Mouse (Mus musculus) lung, adult 18-20 months (tissue): ENCODE measurements around the gene Ripor2.

Experiments
- DNase-seq, 2 experiments: peaks; one replicate each; pipeline ENCODE4 v3.0.0; 2022; ENCODE audit warnings: mixed read lengths in 2 of 2

Gene Ripor2

GRCm38 (mm10) chr13:24649099-24649498 is 67.1 kb downstream of the Ripor2 start:
- DNase-seq, result no peak

GRCm38 (mm10) chr13:24651018-24651417 is 69.0 kb downstream of the Ripor2 start:
- DNase-seq, result no peak

GRCm38 (mm10) chr13:24654919-24655635 is 73.1 kb downstream of the Ripor2 start:
- DNase-seq, result no peak

GRCm38 (mm10) chr13:24656719-24657497 is 74.9 kb downstream of the Ripor2 start:
- no peak for DNase-seq

GRCm38 (mm10) chr13:24666763-24667162 is 84.8 kb downstream of the Ripor2 start:
- DNase-seq, result no peak

GRCm38 (mm10) chr13:24668556-24668955 is 86.6 kb downstream of the Ripor2 start:
- DNase-seq, result no peak

- no peak for DNase-seq
Observed at GRCm38 (mm10) chr13:24670676-24671075, 88.7 kb downstream of the Ripor2 start.

- no peak for DNase-seq
Observed at GRCm38 (mm10) chr13:24679027-24679680, 97.2 kb downstream of the Ripor2 start.

GRCm38 (mm10) chr13:24680951-24681350 is 99.0 kb downstream of the Ripor2 start:
- DNase-seq, result no peak

GRCm38 (mm10) chr13:24682346-24682745 is 100.4 kb downstream of the Ripor2 start:
- DNase-seq, result no peak

GRCm38 (mm10) chr13:24684503-24684902 is 102.5 kb downstream of the Ripor2 start:
- DNase-seq, result no peak

GRCm38 (mm10) chr13:24685846-24686245 is 103.9 kb downstream of the Ripor2 start:
- DNase-seq, result no peak

- peak; percentile 61 to 67 for DNase-seq
Observed at GRCm38 (mm10) chr13:24686705-24687665, 105.0 kb downstream of the Ripor2 start.

GRCm38 (mm10) chr13:24693312-24693711 is 111.3 kb downstream of the Ripor2 start:
- DNase-seq, result peak; percentile 31 to 58

- DNase-seq, result no peak
Observed at GRCm38 (mm10) chr13:24698746-24699145, 116.8 kb downstream of the Ripor2 start.

GRCm38 (mm10) chr13:24702128-24702527 is 120.1 kb downstream of the Ripor2 start:
- DNase-seq, result no peak

- DNase-seq, result peak in 1 of 2 experiments; percentile 26
Observed at GRCm38 (mm10) chr13:24709656-24710396, 127.8 kb downstream of the Ripor2 start.

- no peak for DNase-seq
Observed at GRCm38 (mm10) chr13:24710968-24711367, 129.0 kb downstream of the Ripor2 start.

- DNase-seq, result no peak
Observed at GRCm38 (mm10) chr13:24712581-24713130, 130.7 kb downstream of the Ripor2 start.

GRCm38 (mm10) chr13:24713434-24714000 is 131.5 kb downstream of the Ripor2 start:
- peak; percentile 85 to 87 for DNase-seq

- no peak for DNase-seq
Observed at GRCm38 (mm10) chr13:24714360-24714885, 132.4 kb downstream of the Ripor2 start.
